Mouse (Mus musculus) right cerebral cortex, postnatal 10 days (tissue): Measurements from ENCODE around the gene Astn2.

Experiments
- DNase-seq, 2 experiments: peaks; one replicate each; pipeline ENCODE4 v3.0.0; 2021; ENCODE audit warnings: low spot score in 2 of 2

The Astn2 gene

GRCm38 (mm10) chr4:66404201-66404711 is at the start of gene Astn2:
Astn2 (minus strand) TSS chr4:66404611.
- peak; percentile 62 to 73 for DNase-seq

DNA sequence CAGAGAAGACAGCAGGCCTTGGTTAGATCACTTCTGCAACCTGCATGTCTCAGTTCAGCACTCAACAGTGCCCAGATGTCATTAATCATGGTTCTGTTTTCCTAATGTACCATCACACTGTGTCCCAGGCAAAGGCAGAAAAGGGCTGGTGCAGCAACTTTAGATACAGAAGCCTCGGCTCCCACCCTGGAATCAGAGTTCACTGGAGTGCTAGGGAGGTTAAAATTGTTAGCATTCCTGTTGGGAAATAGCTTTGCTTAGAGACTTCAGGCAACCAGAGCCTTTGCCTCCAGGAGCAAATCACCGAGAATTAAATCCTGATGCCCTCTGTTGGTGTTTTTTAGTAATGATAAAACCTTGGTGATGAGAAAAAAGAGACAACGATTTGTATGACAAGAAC is 45.7 kb upstream of the Astn2 start:
- DNase-seq, result no peak

- DNase-seq, result no peak
Measured at GRCm38 (mm10) chr4:66431256-66431655, 26.8 kb upstream of the Astn2 start.

GRCm38 (mm10) chr4:66425804-66426203 is 21.4 kb upstream of the Astn2 start:
- DNase-seq, result peak; percentile 63 to 68

GRCm38 (mm10) chr4:66414778-66415177 is 10.4 kb upstream of the Astn2 start:
- DNase-seq, result no peak

DNA sequence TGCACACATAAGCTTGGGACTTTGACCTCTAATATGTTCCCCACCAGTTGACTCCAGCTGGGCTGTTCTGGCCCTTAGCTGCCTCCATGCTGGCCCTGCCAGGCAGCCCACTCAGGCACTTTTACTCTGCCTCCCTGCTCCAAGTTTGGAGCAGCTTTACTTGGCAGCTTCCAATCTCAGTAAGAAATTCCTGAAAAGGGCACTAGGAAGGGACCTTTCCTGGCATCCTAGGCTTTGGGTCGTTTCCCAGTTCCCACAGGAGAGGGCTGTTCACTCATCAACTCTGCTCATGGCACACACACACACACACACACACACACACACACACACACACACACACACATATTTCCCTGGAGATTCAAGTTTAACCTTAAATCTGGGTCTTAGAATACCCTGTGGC is 675 bp upstream of the Astn2 start:
- peak in 1 of 2 experiments; percentile 35 for DNase-seq

GRCm38 (mm10) chr4:66403708-66404200 is 657 bp downstream of the Astn2 start:
- DNase-seq, result peak in 1 of 2 experiments; percentile 45

- DNase-seq, result peak in 1 of 2 experiments; percentile 39
Measured at GRCm38 (mm10) chr4:66403116-66403707, 1.2 kb downstream of the Astn2 start.

- peak; percentile 77 to 78 for DNase-seq
Measured at GRCm38 (mm10) chr4:66402611-66403010, 1.8 kb downstream of the Astn2 start.

DNA sequence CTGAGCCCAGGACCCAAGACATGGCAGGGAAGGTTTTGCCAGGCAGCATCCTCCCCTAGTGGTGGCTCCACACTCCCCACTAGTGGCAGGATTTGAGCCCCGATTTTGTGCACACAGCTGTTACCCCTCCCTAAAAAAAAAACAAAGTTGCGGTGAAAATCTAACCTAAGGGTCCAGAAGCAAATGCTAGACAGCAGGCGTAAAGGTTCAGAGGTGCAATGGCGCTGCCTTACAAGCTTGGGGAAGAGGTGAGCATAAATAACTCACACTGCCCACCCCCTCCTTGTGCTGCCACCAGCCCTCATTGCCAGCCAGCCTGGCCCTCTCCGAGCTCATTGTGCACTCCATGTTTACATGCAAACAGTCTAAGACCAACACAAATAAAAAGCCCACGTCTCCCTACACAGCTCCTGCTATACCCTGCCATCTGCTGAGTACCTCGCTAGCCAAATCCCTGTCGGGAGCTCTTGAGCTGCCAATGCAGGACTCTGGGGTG is 3.2 kb downstream of the Astn2 start:
- DNase-seq, result peak; percentile 58 to 70

- no peak for DNase-seq
Measured at GRCm38 (mm10) chr4:66399066-66399465, 5.3 kb downstream of the Astn2 start.

GRCm38 (mm10) chr4:66397216-66397615 is 7.2 kb downstream of the Astn2 start:
- DNase-seq, result no peak

DNA sequence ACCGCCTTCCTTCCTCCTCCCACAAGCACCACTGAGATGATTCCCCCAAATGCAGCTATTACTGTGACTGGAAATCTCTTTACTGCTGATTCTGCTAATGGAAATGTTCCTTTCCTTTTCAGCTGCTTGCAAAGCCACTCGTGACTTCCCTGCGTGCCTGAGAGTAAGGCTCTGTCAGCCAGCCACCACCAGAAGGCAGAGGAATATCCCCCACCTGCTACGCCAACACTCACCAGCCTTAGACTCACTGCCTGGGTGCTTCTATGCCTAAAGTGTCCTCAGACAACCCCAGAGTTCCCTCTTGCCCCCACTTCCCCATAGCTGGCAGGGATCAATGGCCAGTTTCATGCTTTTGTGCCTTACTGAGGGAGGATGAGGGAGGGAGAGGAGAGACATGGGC is 11.1 kb downstream of the Astn2 start:
- peak; percentile 63 to 74 for DNase-seq

DNA sequence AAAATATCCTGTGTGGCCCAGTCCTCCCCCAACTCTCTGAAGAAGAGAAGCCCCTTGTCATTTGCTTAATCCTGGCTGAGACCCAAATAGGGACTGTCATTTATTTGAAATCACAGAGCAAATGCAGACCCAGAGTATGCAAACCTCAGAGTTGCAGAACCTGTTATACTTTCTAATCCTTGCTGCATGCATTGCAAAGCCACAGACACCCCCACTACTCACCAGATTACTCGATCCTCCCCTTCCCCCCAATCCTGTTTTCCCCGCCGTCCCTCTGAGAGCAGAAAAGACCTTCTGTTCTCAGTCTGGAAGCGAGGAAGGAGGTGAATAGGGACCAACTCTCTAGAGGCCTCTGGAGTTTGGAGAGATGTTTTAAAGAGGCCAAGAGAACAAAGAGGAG is 13.9 kb downstream of the Astn2 start:
- no peak for DNase-seq

DNA sequence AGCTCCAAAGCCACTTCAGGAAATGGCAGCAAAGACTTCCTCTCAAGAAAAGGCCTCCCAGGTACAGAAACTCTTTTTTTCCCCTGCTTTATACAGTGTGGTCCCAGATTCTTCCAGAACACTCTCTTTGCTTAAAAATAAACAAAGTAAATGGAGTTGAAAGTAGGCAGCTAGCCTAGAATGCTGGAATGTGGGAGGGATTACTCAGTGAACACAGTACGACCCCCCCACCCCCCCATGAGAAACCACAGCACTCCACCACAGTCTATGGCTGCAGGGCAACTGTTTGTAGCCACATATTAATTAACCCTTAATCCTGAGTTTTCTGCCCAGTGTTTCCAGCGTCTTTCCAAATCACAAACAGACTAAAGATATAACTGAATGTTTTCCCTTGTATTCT is 25.8 kb downstream of the Astn2 start:
- DNase-seq, result no peak

DNA sequence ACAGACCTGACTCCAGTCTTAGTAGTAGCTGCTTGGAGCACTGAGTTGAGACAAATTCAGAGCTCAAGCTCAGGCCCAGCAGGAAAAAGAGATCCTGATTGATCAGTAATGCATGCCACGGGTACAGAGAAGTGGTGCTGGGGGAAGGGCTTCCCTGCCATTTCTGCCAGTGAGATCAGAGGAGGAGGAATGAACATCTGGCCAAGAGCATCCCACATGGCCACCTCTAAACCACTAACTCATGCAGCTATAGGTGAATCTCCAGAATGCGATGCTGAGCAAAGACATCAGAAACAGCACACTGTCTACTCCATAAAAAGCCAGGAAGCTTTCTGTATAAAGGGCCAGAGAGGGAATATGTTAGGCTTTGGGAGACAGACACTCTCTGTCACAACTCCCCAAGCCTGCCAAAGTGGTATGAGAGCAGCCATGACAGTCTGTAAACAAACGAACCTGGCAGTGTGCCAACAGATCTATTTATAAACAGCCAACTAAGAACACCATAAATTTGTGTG is 33.8 kb downstream of the Astn2 start:
- peak; percentile 65 to 73 for DNase-seq

- no peak for DNase-seq
Measured at GRCm38 (mm10) chr4:66365500-66365899, 38.9 kb downstream of the Astn2 start.

DNA sequence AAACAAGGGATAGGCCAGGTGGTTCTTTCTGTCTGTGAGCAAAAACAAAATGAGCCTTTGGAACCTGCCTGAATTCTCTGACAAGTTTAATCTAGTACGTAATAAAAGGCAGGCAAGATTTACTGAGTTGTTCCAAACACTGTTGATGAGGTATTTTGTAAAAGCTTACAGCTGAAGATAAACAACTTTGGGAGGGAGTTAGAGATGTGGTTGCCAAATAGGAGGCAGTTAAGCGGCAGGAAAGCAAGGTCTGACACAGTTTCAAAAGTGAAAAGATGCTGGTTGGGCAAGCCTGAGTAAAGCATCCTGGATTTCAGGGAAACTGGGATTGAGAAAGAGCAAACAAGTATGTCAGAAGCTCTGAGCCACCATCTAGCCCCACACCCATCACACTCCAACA is 59.8 kb downstream of the Astn2 start:
- no peak for DNase-seq

DNA sequence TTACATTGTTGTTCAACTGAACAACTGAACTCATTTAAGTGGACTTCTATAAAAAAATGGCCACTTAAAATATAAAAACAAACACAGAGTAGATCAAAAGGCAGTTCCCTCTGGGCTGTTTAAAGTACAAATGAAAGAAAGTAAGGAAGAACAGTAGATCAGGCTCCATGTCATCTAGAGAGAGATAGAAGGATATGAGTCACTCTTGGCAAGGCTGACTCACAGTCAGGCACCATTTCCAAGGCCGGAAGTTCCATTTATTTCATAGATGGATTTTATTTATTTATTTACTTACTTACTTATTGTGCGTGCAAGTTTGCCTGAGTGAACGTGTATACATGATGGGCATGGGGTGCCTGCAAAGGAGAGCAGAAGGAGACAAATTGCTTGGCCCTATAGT is 67.0 kb downstream of the Astn2 start:
- no peak for DNase-seq

- no peak for DNase-seq
Measured at GRCm38 (mm10) chr4:66330600-66331285, 73.7 kb downstream of the Astn2 start.

- no peak for DNase-seq
Measured at GRCm38 (mm10) chr4:66321051-66321450, 83.4 kb downstream of the Astn2 start.

GRCm38 (mm10) chr4:66314806-66315484 is 89.5 kb downstream of the Astn2 start:
- no peak for DNase-seq
